Mouse (Mus musculus): ENCODE measurements around the gene Zfp54.
"Not testable (repeated sequence)": the region's sequence is repeated elsewhere in the genome, so short reads cannot be mapped to it uniquely, and the experiment has no call there.

The Zfp54 gene

DNA sequence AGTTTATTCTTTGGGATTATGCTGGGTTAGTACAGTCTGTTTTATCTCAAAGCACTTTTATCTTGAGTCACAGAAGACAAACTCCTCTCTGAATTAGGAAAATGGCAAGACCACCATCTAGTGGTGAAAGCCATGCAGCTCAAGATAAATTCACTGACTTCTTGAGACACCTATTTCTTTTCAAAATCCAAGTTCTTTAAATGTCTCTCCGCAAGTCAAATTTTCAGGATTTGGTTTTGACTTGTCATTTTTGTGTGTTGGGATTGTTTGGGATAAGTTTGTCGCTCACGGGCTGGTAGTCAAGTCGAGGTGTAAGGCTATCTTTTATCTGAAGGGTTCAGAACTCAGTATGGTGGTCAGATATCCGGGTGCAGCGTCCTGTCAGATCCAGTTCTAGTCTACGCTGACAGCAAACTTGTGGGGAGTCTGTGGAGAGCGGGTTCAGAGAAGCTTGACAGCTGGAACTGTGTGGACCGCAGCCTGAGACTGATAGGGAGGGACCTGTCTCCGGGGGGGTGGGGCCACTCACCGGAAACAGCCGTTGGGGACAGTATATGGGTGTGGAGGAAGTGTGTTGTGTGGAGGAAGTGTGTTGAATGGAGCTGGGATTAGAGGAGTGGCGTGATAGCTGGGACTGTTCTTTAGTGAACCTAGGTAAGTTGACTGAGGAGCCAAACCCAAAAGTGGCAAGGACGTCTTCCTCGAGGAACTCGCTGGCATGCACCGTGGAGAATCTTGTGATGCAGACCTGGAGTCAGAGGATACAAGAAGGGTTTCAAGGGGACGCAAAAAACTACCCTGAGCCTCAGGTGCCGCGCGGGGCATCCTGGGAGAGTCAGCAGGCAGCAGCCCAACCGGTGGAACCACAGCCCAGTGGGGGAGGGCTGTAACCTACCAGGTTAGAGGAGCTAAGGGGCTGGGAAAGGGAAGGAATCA is at the start of gene Zfp54:
Zfp54 (plus strand) TSS at position 564 of the 936 bp plus-strand sequence.
- peak; percentile 84 for DNase-seq

DNA sequence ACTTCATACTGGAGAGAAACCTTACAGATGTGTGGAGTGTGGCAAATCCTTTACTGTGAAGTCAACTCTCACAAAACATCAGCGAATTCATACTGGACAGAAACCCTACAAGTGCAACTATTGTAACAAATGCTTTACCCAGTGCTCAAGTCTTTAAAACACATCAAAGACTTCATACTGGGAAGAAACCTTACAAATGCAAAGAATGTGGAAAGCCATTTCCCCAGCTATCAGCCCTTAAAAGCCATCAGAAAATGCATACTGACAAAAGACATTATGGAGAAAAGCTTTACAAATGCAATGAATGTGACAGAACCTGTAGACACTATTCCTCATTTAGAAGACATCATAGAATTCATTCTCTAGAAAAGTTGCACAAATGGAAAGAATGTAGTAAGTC is 47.7 kb upstream of the Zfp54 start:
- DNase-seq: no peak

DNA sequence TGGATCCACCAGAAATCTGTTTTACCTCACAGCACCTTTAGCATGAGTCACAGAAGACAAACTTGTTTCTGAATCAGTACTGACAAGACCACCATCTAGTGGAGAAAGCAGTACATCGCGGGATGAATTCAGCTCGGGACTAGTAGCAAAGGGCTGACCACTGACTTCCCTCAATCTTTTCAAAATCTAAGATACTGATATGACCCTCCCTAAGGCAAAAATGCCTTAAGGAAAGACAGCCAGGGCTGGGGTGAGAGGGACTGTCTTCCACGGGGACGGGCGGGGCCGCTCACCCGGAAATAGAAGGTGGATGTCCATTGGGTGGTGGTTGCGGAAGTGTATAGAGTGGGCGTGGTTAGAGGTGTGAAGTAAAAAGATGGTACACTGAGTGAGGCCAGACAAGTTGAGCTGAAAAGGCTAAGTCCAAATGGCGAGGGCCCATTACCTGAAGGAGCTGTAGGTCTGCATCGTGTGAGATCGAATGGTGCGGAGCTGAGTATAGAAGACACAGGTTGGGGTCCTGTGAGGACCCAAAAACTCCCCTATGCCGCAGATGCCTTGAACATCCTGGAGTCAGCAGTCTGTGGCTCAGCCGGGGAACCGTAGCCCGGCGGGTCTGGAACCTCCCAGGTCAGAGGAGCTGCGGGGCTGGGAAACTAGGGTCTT is 39.5 kb upstream of the Zfp54 start, which contains the start of gene Zfp677:
Zfp677 (plus strand) TSS at position 358 of the 666 bp plus-strand sequence.
- peak; percentile 72 to 75 for DNase-seq

DNA sequence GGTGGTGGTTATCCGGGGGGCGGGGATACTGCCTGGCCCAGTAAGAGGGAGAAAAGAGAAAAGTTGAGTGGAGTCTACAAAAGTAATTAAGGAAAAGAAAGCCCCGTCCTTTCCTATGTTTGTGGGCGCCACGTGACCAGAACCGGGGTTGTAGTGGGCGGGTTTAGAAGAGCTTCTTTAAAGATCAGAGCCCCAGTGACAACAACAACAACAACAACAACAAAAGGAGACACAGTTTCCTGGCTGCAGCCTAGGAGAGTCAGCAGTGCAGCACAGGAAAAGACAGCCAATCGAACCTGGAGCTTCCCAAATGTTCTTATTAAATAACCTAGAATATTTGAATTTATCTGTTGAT is 39.0 kb upstream of the Zfp54 start:
- no peak for DNase-seq

DNA sequence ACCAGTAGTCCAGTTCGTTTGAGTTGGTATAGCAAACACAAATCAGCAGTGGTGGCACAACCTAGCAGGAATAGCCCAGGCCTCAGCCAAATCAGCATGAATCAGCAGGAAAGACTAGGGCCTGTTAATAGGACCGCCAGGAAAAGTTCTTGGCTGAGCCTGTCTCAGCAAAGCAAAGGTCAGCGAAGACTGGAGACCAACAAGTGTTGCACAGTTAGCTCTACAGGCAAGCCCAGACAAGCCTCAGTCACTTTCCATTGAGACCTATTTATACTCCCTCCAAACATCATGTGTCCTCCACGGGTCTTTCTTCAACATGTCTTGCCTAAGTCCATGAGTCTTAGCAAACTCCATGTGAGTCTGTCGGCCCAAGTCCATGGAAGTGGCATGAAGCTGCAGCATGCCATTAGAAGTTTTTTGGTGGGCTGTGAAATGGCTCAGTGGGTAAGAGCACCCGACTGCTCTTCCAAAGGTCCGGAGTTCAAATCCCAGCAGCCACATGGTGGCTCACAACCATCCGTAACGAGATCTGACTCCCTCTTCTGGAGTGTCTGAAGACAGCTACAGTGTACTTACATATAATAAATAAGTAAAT is 15.9 kb downstream of the Zfp54 start:
- DNase-seq: not testable (repeated sequence)

DNA sequence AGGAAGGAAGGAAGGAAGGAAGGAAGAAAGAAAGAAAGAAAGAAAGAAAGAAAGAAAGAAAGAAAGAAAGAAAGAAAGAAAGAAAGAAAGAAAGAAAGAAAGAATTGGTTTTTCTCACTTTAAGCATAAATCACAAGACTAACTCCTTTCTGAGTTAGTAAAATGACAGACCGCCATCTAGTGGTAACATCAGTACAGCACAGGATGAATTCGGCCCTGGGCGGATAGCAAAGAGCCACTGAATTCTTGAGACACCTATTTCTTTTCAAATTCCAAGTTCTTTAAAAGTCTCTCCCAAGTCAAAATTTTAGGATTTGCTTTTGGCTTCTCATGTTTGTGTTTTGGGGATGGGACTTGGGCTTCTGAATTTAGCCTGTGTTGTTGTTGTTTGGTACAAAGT is 26.6 kb downstream of the Zfp54 start:
- peak; percentile 41 to 81 for DNase-seq

DNA sequence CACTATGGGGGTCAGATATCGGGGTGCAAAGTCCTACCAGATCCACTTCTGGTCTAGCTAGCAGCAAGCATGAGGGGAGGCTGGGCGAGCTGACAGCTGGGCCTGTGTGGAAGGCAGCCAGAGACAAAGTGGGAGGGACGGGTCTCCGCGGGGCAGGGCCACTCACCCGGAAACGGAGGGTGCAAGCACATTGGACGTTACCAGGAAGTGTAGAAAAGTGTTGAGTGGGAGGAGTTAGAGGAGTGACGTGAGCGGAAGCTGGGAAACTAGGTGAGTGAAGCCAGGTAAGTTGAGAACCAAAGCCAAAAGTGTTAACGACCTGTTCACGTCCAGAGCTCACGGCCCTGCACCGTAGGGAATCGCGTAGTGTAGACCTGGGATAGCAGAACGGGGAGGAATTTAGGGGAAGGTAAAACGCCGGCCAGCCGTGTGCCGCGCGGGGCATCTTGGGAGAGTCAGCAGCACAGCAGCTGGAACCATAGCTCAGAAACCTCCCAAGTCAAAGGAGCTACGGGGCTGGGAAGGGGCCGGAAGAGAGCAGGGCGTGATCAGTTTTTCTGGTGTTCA is 27.2 kb downstream of the Zfp54 start, which contains the start of gene Zfp51:
Zfp51 (plus strand) TSS at position 237 of the 567 bp plus-strand sequence.
- DNase-seq: peak; percentile 95 to 97

DNA sequence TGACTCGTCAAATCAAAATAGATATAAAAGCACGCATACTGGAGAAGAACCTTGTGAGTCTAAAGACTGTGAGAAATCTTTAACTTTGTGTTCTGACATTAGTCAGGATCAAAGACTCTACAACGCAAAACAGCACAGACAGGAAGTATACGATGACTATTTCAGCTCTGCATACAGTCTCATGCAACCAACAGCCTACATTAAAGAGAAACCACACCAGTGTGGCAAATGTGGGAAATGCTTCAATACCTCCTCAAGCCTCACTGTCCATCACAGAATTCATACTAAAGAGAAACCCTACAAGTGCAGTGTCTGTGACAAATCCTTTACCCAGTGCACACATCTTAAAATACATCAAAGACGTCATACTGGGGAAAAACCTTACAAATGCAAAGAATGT is 40.5 kb downstream of the Zfp54 start:
- DNase-seq: no peak

DNA sequence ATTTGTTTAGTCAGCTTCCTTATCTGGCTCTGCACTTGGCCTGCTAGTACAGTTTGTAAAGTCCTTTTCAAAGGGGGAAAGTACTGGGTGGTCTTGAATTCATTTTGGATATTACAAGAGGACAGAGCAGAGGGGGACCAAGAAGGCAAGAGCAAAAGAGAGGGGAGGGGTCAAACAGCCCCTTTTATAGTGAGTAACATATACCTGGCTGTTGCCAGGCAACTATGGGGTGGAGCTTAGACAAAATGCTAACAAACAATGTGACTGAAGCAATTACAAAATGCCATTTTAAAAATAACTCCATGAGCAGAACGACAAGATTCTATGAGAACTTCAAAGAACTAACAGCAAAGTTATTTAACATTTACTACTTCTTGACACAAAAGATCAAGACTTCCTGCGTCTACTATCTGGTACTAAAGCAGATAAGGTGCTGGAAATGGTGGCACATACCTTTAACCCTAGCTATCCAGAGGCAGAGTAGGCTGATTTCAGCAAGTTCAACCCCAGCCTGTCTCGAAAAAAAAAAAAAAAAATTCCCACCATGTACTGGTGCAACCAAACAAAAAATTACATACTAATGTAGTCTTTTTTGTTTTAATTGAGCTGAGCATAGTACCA is 49.1 kb downstream of the Zfp54 start:
- no peak for DNase-seq

DNA sequence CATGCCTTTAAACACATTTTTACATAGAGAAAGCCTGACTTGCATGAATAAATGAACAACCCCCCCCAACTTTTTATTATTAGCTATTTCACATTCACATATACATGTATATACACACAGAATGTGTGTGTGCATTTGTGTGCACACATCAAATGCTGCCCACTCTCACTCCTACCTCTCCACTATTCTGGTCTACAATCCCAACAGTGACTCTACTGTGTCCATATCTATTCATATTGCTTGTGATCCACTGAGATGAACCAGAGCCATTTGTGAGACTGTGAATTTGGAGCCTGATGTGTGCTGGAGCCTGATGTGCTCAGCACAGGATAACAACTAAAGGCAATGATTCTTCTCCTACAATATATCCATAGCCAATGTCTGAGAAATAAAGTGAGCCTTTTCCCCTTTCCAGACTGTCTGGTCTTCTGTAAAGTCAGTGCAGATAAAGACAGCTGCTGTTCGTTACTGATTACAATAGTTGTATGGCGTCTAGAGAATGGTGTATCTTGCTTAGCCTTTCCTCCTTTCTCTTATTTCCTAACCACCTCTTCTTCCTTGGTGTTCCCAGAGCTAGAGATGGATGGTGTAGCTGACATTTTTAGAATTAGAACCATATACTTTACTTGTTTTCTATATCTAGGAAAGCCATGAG is 49.8 kb downstream of the Zfp54 start:
- no peak for DNase-seq

DNA sequence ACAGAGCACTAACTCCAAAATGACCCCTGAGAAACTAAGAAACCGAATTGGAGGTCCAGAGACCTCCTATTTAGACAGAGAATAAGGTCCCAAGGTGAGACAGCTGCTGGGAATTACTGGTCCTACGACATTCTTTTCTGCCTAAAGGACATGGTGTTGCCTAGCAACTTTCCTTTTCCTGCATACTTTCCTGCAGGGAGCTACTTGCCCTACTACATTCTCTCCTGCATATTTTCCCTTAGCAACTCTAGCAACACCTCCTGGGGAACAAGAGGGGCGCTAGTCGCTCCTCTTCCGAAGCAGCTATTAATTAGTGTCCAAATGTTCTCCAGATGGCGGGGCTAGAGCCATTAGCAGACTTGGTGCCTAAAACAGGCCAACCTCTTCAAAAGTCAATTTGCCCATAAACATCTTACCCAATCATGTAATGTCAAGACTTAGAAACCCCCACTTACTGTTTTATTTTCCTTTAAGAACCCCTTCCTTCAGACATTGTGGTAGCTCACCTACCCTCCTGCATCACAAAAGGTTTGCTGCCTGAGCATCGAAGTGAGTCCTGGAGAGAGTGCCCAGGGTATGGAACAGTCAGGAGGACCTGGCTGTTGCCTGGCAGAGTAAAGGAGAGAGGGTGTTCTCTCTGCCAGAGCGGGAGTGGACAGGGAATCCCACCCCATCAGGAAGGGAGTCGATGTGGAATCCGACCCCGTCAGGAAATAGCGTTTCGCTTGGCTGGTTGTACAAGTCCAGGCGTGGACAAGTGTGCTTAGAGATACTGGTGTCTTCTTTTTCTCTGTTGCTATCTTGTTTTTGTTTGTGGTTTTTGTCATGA is 50.5 kb downstream of the Zfp54 start:
- DNase-seq: peak in 1 of 2 experiments; percentile 35

DNA sequence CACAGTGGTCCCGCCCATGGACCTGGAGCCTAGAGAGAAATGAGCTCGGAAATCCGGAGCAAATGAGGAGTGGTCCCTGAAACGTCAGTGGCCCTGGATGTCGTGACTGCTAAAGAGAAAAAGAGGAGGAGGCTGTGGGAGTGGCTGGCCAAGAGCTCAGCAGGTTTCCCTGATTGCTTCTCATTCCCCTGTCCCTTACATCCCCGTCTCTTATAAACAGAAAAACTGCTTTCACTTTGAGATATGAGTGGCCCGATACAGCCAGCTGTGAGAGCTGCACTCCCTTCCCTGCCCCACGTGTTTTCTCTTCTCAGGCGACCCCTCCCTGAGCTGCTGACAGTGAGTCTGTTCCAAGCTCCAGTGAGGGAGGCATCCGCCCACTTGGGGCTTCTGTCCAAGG is 51.7 kb downstream of the Zfp54 start:
- peak; percentile 30 to 39 for DNase-seq

DNA sequence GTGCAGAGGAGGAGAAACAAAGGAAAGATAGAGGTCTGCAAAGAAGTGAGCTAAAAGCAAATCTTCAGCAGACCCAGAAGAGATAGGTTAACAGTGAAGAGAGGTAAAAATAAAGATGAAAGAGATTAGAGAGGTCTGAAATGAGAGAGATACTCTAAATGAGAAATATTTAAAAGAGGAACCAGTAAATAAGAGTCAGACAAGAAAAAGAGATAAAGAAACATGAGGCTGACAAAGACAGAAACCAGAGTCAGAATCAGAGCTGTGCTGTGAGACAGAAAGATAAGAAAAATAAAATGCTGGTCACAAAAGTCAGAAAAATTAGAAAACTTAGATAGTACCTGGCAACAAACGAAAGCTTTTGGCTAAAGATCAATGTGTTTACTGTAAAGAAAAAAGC is 52.3 kb downstream of the Zfp54 start:
- not testable (repeated sequence) for DNase-seq

DNA sequence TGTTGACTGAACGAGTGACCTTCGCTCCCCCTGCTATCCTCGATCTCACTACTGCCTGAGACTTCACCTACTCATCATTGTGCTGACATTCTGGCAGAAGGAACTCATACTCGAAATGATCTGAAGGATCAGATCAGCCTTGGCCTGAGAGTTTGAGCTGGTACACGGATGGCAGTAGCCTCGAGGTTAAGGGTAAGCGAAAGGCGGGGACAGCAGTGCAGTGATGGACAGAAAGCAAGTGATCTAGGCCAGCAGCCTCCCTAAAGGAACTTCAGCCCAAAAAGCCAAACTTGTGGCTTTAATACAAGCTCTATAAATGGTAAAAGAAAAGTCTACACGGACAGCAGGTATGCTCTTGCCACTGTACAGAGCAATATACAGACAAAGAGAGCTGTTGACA is 53.3 kb downstream of the Zfp54 start:
- DNase-seq: not testable (repeated sequence)

DNA sequence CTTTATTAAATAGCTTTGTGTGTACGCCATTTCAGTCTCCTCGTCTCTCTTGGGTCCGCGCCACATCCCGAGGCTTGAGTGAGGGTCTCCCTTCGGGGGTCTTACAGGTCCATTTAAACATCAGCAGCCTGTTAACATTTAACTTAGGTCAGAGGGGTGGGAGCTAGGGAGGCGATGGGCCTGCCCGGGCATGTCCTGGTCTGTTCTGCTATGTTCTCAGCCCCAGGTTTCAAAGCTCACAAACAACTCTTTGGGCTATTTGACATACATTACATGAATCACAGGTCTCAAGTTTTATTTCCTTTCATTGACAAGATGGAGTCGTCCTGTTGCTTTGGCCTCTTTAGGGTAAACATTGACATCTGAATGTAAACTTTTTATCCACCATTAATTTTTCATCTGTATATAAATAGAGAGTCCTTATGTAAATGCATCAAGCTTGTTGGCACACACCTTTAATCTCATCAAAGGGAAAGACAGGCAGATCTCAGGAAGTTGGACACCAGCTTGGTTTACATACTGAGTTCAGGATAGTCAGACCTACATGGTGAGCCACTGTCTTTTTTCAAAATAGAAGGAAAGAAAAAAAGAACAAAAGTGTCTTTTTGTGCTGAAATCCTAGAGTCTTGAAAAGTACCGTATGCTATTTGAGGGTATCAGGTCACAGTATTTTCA is 55.2 kb downstream of the Zfp54 start:
- not testable (repeated sequence) for DNase-seq
